Mouse (Mus musculus): ENCODE measurements at regions not wholly inside any gene's neighbourhood (a gene's known extent, or its start where the extent isn't known, plus 50 kb on each side); places are given as distances from the start of the nearest gene placed in this dataset.

DNA sequence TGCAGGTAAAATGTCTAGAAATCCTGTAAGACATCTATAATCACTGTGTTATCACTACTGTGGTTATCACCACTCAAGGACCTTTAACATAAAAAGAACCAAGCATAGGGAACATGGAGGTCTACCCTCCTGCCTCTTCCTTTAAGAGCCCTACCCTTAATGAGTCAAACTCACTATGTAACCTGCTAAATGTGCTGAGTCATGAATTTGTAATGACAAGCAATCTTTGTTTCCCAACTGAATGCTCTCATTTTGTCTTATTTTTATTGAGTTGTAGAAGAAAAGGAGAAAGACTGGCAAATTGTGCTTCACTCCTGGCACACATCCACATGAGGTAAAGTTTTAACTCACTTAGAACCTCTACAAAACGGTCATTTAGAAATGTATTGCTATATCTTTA is 301.8 kb upstream of the Rnf219 start:
- Histone ChIP-seq H3K9ac (replicated peaks) (no peak overlapping the region), H3K36me3 (no peaks in the 10 kb centered on the region), H3K9me3 (no peaks in the 10 kb centered on the region), H3K4me3 (no peak overlapping the region), H3K27me3 (no peaks in the 10 kb centered on the region), H3K27ac (replicated peaks) (no peak overlapping the region), H3K4me2 (replicated peaks) (no peak overlapping the region), H3K4me1 (peaks cover 11% of the 10 kb centered on the region; the same call in 1 of the 2 replicates)
- ATAC-seq (replicated peaks) = no peak
- WGBS = 66% methylated on average over 1 of the region's 1 CpGs

DNA sequence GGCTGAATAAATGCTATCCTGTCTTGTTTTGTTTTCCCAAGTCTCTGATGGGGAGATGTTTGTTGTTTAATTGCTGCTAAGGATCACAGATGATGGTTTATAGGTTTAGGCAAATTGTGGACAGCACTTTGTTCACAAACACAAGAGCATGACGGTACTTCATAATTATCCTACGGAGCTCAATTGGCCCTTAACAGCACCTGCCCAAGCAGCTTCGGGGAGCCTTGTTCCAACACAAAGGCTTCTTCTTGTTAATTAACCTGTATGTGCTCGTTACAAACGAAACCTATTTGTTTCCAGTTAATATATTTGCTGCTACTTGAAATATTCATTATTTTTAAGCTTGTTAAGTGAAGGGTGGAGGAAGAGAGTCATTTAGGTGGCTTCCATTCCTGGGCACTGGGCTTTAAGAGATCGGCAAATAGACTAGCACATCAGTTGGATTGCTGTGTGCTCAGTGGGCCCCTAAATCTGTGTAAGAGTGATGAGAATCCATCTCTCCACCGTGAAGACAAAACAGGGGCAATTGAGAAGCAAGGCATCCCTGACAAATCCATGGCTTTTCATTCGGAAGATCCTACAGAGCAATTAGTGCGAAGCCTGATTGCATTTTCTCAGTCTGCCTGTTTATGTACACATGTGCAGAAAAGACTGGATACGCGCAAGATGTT is 299.6 kb upstream of the Rnf219 start:
- no peak for ATAC-seq (replicated peaks)
- 19% methylated on average over 11 of the region's 11 CpGs for WGBS

DNA sequence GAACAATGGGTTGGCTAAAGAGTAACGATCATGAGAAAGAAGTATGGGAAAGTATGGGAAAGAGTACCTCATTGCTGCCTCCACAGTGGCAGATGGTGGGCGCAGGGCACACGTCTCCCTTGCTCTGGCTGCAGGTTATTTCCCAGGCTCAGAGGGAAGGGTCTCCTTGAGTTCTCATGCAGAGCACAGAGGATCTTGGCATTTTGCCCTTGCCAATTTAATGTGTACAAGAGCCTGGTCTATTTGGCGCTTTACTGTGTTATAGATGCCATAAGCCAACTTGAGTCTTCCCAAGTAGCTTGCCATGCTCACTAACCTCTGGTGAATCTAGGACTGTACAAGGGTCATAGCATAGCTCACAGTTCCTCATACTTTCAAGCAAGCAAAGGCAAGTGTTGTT is 296.7 kb upstream of the Rnf219 start:
- Histone ChIP-seq H3K4me3 (no peak overlapping the region), H3K4me2 (replicated peaks) (no peak overlapping the region), H3K9me3 (no peaks in the 10 kb centered on the region), H3K36me3 (no peaks in the 10 kb centered on the region), H3K27ac (replicated peaks) (no peak overlapping the region), H3K4me1 (0 out of 2 replicates have a peak, but pooled peaks cover 6% of the 10 kb centered on the region), H3K27me3 (peaks cover 6% of the 10 kb centered on the region; the same call in 1 of the 2 replicates), H3K9ac (replicated peaks) (no peak overlapping the region)
- 41% methylated on average over 4 of the region's 4 CpGs for WGBS
- ATAC-seq (replicated peaks) = no peak

More for the DNA sequence above, 299.6 kb upstream of the Rnf219 start:
- no peak overlapping the region for H3K4me2 ChIP-seq (replicated peaks)
- H3K9ac ChIP-seq (replicated peaks) = no peak overlapping the region
- 0 out of 2 replicates have a peak, but pooled peaks cover 4% of the 10 kb centered on the region for H3K27me3 ChIP-seq
- no peak overlapping the region for H3K27ac ChIP-seq (replicated peaks)
- H3K9me3 ChIP-seq = no peaks in the 10 kb centered on the region
- H3K4me3 ChIP-seq = no peak overlapping the region
- 0 out of 2 replicates have a peak, but pooled peaks cover 6% of the 10 kb centered on the region for H3K4me1 ChIP-seq
- no peaks in the 10 kb centered on the region for H3K36me3 ChIP-seq

DNA sequence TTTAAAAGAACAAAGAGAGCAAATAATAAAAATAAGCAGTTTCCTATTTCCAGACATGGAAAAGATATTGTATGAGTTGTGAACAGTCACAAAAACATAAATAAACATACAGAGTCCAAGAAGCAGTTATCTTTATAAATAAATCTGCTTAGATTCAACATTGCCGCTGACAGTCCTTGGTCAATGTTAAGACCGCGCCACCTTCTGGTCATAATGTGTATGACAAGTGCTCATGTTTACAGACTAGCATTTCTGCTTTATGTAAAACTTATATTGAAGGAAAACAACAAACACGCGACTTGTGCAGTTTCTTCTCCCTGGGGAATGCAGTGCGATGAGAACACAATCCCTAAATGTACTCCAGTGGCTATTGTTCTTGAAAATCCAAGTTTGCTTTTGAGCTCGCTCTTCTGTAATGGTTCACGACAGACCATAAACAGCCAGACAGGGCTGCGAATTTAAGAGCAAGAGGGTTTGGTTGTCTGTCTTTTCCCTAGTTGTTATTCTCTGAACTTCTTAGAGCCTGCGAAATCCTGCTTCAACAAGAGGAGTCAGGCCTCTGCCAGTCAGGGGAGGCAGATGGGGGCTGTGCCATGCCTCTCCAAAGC is 291.6 kb upstream of the Rnf219 start:
- peaks cover 6% of the 10 kb centered on the region; the same call in 1 of the 2 replicates for H3K27me3 ChIP-seq
- WGBS = 33% methylated on average over 10 of the region's 10 CpGs
- H3K4me1 ChIP-seq = no peaks in the 10 kb centered on the region
- no peak overlapping the region for H3K4me2 ChIP-seq (replicated peaks)
- H3K27ac ChIP-seq (replicated peaks) = no peak overlapping the region
- no peaks in the 10 kb centered on the region for H3K9me3 ChIP-seq
- H3K4me3 ChIP-seq = no peak overlapping the region
- ATAC-seq (replicated peaks) = no peak; the same call in 1 of the 2 replicates
- H3K36me3 ChIP-seq = no peaks in the 10 kb centered on the region
- H3K9ac ChIP-seq (replicated peaks) = no peak overlapping the region

DNA sequence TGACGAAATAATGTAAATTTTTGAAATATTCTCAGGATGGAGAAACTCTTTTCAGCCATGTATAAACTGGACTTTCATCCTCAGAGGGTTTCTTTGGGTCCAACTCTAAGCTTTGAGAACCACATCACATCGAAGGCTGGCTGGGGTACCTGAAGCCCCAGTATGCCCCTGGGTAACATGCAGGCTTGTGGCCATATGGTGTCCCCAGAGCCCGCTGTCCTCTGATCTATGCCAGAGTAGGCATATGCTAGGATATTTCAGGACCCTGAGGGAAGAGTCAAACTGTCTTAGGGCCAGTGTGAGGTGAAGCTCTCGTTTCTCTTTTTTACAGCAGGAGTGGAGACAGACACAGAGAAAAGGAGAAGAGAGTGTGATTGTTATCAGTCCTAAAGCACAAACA is 289.6 kb upstream of the Rnf219 start:
- WGBS = 88% methylated on average over 4 of the region's 4 CpGs

DNA sequence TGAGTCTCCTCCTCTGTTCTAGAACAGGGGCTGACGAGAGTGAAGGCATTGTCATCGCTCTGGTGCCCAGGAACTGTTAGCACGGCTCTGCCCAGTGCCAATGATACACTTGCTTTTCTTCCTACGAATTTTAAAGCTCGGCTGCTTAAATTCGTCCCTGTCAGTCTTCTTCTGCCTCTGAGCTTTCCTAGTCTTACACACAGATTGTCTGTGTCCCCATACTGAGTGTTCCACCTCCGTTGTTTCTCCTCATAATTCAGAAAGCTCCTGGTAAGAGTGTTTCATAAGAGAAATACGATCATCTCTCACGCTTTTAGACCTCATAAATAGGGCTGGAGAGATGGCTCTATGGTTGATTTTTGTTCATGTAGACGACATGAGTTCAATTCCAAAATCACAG is 282.9 kb upstream of the Rnf219 start:
- Histone ChIP-seq H3K36me3 (no peaks in the 10 kb centered on the region), H3K9ac (replicated peaks) (no peak overlapping the region), H3K4me2 (replicated peaks) (no peak overlapping the region), H3K4me3 (no peak overlapping the region), H3K4me1 (no peaks in the 10 kb centered on the region), H3K27me3 (no peaks in the 10 kb centered on the region), H3K27ac (replicated peaks) (no peak overlapping the region), H3K9me3 (no peaks in the 10 kb centered on the region)
- no peak for ATAC-seq (replicated peaks)
- WGBS = 85% methylated on average over 10 of the region's 10 CpGs

More for the DNA sequence above, 289.6 kb upstream of the Rnf219 start:
- Histone ChIP-seq H3K9ac (replicated peaks) (no peak overlapping the region), H3K9me3 (no peaks in the 10 kb centered on the region), H3K27me3 (peaks cover 3% of the 10 kb centered on the region; the same call in 1 of the 2 replicates), H3K4me2 (replicated peaks) (no peak overlapping the region), H3K4me3 (no peak overlapping the region), H3K36me3 (no peaks in the 10 kb centered on the region), H3K4me1 (no peaks in the 10 kb centered on the region), H3K27ac (replicated peaks) (no peak overlapping the region)
- no peak for ATAC-seq (replicated peaks)

DNA sequence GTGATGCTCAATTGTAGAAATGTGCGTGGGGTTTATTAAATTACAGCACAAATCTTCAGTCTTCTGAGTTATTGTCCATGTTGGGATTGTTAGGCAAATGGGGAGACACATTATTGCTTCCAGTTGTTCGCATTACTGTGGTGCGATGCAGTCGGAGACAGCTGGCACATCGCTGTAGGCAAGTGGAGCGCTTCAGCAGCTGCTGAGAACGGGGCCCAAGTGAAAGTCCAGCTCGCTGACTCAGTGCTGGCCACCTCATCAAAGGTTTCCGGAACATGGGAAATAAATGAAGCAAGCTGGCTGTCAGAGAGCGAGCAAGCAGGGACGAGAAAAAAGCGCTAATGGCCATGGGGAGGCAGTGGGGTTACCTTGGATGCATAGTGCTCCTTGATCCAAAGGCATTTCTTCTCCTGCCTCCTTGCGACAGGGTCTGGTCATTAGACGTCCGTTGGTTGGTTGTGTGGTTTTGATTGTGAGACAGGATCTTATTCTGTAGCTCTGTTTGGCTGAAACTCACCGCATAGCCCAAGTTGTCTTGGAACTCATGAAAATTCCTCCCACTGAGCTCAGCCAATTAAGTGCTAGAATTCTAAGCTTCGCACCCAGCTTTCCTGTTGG is 274.0 kb upstream of the Rnf219 start:
- WGBS = 77% methylated on average over 17 of the region's 17 CpGs

DNA sequence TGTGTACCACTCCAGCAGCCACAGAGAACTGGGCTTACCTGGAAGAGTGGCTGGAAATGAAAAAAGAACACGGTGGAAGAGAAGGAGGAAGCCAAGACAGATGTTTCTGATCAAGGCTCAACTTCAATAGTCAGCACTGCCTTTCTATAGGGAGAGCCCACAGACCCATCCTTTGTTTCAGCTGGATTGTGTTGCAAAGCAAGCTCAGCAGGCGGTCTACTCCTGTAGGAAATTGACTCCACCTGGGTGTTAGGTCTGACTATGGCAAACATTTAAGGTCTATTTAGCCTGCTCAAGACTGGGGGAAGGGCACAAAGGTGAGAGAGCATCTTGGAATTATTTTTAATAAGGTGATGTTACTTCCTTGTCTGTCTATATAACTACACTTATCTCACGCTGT is 266.9 kb upstream of the Rnf219 start:
- Histone ChIP-seq H3K9ac (replicated peaks) (no peak overlapping the region), H3K4me2 (replicated peaks) (no peak overlapping the region), H3K27me3 (no peaks in the 10 kb centered on the region), H3K4me1 (no peaks in the 10 kb centered on the region), H3K9me3 (no peaks in the 10 kb centered on the region), H3K27ac (replicated peaks) (no peak overlapping the region), H3K4me3 (no peak overlapping the region), H3K36me3 (no peaks in the 10 kb centered on the region)
- ATAC-seq (replicated peaks) = no peak
- 33% methylated on average over 3 of the region's 3 CpGs for WGBS

More for the DNA sequence above, 274.0 kb upstream of the Rnf219 start:
- H3K9ac ChIP-seq (replicated peaks) = no peak overlapping the region
- ATAC-seq (replicated peaks) = no peak
- H3K36me3 ChIP-seq = no peaks in the 10 kb centered on the region
- no peaks in the 10 kb centered on the region for H3K27me3 ChIP-seq
- H3K27ac ChIP-seq (replicated peaks) = no peak overlapping the region
- H3K9me3 ChIP-seq = no peaks in the 10 kb centered on the region
- no peaks in the 10 kb centered on the region for H3K4me1 ChIP-seq
- H3K4me2 ChIP-seq (replicated peaks) = no peak overlapping the region
- H3K4me3 ChIP-seq = no peak overlapping the region

DNA sequence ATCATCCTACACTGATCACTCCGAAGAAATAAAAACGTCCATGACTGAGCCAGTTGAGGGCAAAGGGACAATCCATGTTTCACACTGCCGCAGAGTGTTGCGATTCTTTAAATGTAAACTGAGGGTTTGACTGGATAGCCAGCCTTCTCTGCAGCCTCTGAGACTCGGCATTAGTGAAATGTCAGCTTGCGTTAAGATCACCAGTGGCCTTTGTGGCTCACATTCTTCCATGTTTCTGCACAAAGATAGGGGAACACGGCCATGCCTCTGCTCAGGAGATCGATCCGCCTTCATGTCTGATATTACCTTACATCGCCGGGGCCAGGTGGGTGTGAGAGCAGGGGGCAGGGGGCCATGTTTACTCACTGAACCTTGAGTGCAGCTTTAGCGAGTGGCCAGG is 262.6 kb upstream of the Rnf219 start:
- no peak overlapping the region for H3K4me3 ChIP-seq
- no peaks in the 10 kb centered on the region for H3K36me3 ChIP-seq
- H3K27me3 ChIP-seq = no peaks in the 10 kb centered on the region
- no peaks in the 10 kb centered on the region for H3K4me1 ChIP-seq
- no peak for ATAC-seq (replicated peaks)
- no peak overlapping the region for H3K27ac ChIP-seq (replicated peaks)
- H3K4me2 ChIP-seq (replicated peaks) = no peak overlapping the region
- no peak overlapping the region for H3K9ac ChIP-seq (replicated peaks)
- 86% methylated on average over 12 of the region's 12 CpGs for WGBS
- H3K9me3 ChIP-seq = no peaks in the 10 kb centered on the region

DNA sequence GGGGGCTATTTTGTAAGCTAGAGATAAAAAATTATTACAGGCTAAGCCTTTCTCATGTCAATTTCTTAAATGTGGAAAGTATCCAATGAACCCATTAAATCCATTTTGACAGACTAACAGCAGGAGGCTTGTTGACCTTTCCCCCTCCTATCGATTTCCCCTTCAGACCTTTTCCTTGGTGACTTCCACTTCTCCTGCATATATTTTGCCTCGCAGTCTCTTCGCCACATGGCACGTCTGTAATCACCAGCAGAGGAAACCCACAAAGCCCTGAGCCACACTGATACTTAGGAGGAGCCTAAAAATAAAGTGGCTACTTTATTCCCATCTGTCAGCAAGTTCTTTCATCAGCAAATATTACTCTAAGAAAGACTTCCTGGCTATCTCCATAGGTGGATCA is 247.5 kb upstream of the Rnf219 start:
- no peak overlapping the region for H3K4me3 ChIP-seq
- no peak overlapping the region for H3K9ac ChIP-seq (replicated peaks)
- H3K36me3 ChIP-seq = no peaks in the 10 kb centered on the region
- WGBS = 73% methylated on average over 4 of the region's 4 CpGs
- no peak overlapping the region for H3K27ac ChIP-seq (replicated peaks)
- no peak for ATAC-seq (replicated peaks)
- no peak overlapping the region for H3K4me2 ChIP-seq (replicated peaks)
- no peaks in the 10 kb centered on the region for H3K9me3 ChIP-seq
- H3K27me3 ChIP-seq = no peaks in the 10 kb centered on the region
- H3K4me1 ChIP-seq = no peaks in the 10 kb centered on the region

DNA sequence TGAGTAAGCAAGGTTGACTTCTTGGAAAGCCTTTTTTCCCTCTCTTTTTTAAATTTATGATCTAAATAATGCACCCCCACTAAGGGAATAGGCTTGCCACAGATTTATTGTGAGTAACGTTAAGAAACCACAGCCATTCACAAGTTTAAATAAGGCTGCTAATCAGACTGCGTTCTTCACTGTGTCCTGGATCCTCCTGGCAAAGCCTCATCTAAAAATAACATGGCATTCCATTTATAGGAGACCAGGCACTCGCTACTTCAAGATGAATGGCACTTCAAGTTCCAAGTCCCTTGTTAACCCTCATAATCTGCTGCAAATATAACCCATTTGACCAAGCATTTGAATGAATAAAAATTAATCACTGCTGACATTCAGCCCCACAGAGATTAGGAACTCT is 211.8 kb upstream of the Rnf219 start:
- 54% methylated on average over 3 of the region's 3 CpGs for WGBS
- H3K4me2 ChIP-seq (replicated peaks) = no peak overlapping the region
- no peaks in the 10 kb centered on the region for H3K36me3 ChIP-seq
- H3K27ac ChIP-seq (replicated peaks) = no peak overlapping the region
- H3K27me3 ChIP-seq = no peaks in the 10 kb centered on the region
- H3K4me1 ChIP-seq = no peaks in the 10 kb centered on the region
- H3K9ac ChIP-seq (replicated peaks) = no peak overlapping the region
- no peak overlapping the region for H3K4me3 ChIP-seq
- no peak for ATAC-seq (replicated peaks)
- H3K9me3 ChIP-seq = no peaks in the 10 kb centered on the region

DNA sequence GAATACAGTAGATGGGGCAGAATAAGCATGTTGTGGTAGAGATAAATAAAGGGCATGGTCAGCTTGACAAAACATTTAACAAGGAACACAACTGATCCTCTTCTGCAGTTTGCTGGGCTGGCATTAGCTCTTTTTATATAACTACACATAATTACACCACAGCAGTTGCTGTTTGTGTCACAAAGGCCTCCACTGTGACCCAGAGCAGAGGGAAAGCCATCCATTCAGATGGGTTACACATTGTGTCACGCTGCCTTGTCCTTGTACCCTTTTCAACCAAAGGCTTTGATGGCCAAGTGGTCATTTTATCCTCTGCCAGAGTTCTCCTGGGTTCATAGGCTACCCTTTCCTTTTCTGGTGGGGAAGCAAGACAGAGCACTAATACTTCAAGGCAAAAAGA is 209.6 kb upstream of the Rnf219 start:
- Histone ChIP-seq H3K27ac (replicated peaks) (no peak overlapping the region), H3K9me3 (no peaks in the 10 kb centered on the region), H3K27me3 (no peaks in the 10 kb centered on the region), H3K36me3 (no peaks in the 10 kb centered on the region), H3K4me1 (no peaks in the 10 kb centered on the region), H3K4me3 (no peak overlapping the region), H3K4me2 (replicated peaks) (no peak overlapping the region), H3K9ac (replicated peaks) (no peak overlapping the region)
- 9% methylated on average over 1 of the region's 1 CpGs for WGBS
- no peak for ATAC-seq (replicated peaks)

Data from forebrain, embryonic 15.5 days (tissue).